Mouse (Mus musculus) spleen, adult 2 months (tissue): ENCODE data around the gene Fndc7.

Experiments
- CTCF ChIP-seq: fragments of 200-500 bp; IDR thresholded peaks from 2 replicates; pipeline ENCODE4 v1.5.1; 2011; ENCODE audit warnings: mild to moderate bottlenecking, inconsistent platforms; ENCODE audit not compliant: insufficient read depth, insufficient read length, insufficient replicate concordance; ENCODE audit errors: extremely low read depth
- POLR2A ChIP-seq: fragments of 200-500 bp; IDR thresholded peaks from 2 replicates; pipeline ENCODE4 v1.6.1; 2011; ENCODE audit warnings: low read depth, low read length, inconsistent platforms

DNA sequence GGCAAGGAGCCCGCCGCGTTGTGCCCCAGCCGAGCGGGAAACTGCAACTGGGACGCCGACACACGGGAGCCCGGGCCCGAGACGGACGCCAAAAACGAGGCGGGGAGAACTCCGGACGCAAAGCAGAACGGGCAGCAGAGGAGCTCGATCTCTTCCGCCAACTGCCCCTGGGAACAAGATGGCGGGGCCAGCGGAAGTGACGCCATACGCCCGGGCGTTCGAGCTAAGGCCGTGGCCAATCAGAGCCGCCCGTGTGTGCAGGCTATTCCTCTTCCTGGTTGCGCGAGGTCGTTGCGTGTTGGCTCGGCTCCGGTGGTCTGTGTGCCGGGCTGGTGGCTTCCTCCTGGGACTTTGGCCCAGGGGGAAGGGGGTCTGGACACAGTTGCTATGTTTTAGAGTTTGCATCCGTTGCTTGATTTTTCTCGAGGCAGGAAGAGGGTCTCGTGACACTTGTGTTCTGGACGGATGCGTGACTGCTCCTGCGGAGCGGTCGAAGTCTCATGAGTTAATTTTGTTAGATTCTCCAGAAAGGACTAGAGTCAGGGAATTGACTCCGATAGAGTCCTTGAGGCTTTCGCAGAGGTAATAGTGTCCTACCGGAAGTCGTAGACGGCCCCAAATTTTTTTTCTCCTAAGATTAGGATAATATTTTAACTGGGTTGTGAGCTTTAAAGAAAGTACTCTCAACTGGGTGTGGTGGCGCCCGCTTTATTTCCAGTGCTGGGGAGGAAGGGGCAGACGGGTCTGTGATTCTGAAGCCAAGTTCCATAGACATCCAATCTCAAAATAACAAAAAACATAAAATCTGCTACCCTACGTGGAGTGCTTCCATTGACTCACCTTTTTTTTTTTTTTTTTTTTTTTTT lies 22.0 kb upstream of the Fndc7 start, which contains the start of gene Prpf38b:
- no peak for TF ChIP-seq CTCF
- TF ChIP-seq POLR2A, result peak; percentile 86
